Mouse (Mus musculus): ENCODE measurements at regions not wholly inside any gene's neighbourhood (a gene's known extent, or its start where the extent isn't known, plus 50 kb on each side); places are given as distances from the start of the nearest gene placed in this dataset.
A peak's percentile ranks its signal among the peaks of the same experiment; 100 is the strongest.

- ATAC-seq (replicated peaks; ENCODE audit: low read depth, poor library complexity, severe bottlenecking) = peak; percentile 91
These were observed 68.6 kb upstream of the Rph3a start for GRCm38 (mm10) chr5:121078531-121078930.

DNA sequence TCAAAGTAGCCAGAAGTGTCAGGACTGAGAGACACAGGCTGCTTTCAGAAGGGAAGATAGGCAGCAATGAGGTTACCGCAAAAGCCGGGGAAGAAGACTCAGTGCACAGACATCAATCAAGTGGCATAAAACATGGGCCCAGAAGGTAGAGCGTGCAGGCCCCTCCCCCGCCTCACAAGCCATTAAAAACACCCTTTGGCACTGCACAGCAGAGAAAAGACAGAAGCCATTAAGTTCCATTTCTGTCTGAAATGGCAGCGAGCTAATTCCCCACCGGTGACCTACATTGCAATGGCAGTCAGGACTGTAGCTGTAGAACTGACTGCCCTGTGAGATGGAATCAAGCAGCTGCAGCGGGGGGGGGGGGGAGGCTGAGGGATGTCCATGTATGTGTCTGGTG, 66.8 kb upstream of the Rph3a start:
- ATAC-seq (replicated peaks; ENCODE audit: low read depth, poor library complexity, severe bottlenecking) = no peak

DNA sequence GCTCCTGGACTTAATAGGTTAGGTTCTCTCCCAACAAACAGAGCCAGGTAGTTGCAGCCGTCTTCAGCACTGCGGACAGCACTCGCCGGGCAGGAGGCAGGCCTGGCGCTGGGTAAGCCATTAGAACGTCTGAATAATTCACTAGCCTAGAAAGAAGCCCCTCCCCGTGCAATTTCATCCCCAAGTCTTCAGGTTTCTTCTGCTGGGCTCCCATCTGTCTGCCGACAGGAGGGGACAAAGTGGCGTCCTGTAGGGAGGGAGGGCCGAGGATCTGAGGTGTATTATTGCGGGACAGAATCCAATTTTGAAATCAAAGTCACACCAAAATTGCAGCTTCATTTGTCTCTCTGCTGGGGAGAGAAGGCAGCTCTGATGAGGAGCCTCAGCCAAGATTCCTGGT, 58.9 kb upstream of the Rph3a start:
- ATAC-seq (replicated peaks; ENCODE audit: low read depth, poor library complexity, severe bottlenecking) = no peak; the same call in 1 of the 2 replicates

DNA sequence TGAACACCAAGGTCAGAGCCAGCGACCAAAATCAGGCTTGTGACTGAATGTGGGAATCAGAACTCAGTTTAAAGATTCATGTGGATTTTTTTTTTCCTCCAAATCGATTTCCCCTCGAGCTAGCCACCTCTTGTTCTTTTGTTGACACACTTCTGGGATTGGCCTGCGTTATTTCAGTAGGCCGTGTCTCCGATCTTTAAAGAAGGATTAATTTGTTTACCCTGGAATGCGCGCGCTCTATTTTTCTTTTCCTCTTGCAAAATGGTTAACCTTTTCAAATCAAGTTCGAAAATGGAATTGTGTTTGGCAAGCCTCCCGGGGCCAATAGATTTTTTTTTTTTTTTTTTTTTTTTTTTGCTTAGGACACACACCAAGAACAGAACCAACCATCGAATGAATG, 54.8 kb upstream of the Rph3a start:
- ATAC-seq (replicated peaks; ENCODE audit: low read depth, poor library complexity, severe bottlenecking) = no peak

DNA sequence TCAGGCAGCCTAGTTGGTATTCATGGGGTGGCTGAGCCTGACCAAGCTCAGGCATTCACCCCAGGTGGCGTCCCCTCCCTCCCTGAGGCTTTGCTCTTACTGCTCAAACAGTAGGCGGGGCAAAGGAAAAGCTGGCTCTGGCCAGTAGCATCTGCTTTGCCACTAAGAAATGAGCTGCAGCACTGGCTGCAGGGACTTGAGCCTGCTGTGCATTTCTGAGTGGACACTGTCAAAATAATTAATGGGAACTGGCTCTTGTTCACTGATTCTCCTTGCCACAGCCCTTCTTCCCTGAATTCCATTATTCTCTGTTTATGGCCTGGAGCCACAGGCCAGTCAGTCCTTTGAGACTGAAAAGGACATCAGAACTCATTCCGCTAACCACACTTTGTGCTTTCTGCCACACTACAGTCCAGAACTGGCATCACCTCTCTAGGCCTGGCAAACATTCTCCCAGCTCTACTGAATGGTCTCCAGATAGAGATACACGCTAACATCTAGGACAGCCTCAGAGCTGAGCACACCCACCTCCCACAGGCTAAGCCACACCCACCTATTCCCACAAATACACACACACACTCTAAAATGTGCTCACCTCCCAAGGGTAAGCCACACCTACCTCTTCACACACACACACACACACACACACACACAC, 53.2 kb upstream of the Rph3a start:
- ATAC-seq (replicated peaks; ENCODE audit: low read depth, poor library complexity, severe bottlenecking) = no peak

GRCm38 (mm10) chr5:121061688-121062087, 51.8 kb upstream of the Rph3a start:
- no peak for ATAC-seq (replicated peaks; ENCODE audit: low read depth, poor library complexity, severe bottlenecking)

Data from common myeloid progenitor, adult 5-6 weeks (primary cell).